Mouse (Mus musculus): ENCODE data around the gene Rplp0. TPM values are rescaled to one million over a fixed set of nuclear protein-coding genes. Genes with fewer than 3 reads are reported as not detected.

Rplp0 gene
- polyA plus RNA-seq, 1 experiment from 2014 or later = 919 TPM

DNA sequence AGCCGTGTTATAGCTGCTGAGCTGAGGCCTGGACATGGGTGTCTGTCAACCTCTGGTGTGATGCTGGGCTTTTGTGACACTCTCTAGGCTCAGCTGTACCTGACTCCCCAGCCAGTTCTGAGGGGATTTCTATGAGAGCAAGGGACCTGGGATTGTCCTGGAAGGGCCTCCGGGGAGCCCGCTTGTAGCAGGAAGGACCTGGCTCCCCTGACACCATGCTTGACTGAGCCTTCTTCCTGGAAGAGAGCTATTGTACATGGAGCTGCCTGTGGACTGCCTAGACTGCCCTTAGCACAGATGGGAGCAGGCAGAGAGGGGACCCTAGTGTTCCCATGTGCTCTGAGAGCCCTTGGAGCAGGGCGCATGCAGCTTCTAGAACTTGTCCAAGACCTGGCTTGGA lies 33.9 kb upstream of the Rplp0 start:
- Histone ChIP-seq H3K36me3 (ENCODE audit: control insufficient read depth, insufficient read depth) (no peaks in the 10 kb centered on the region), H3K4me3 (ENCODE audit: low read depth, low read length) (no peak overlapping the region), H3K27me3 (ENCODE audit: control insufficient read depth, insufficient read depth, low read depth, low read length) (no peaks in the 10 kb centered on the region), H3K9ac (ENCODE audit: low read depth, low read length) (no peak overlapping the region), H3K27ac (ENCODE audit: low read length) (no peak overlapping the region), H3K4me2 (ENCODE audit: low read depth, low read length) (no peak overlapping the region), H3K4me1 (ENCODE audit: control insufficient read depth, low read depth, low read length) (peaks cover 70% of the 10 kb centered on the region), H3K9me3 (replicated peaks; ENCODE audit: control insufficient read depth, low read length) (no peaks in the 10 kb centered on the region)
- 83% methylated on average over 4 of the region's 4 CpGs for WGBS (ENCODE audit: insufficient replicate concordance)
- no peak for ATAC-seq (ENCODE audit: low read depth)

- no peaks in the 10 kb centered on the region for H3K36me3 ChIP-seq (ENCODE audit: control insufficient read depth, insufficient read depth)
- no peak overlapping the region for H3K4me3 ChIP-seq (ENCODE audit: low read depth, low read length)
- H3K9ac ChIP-seq (ENCODE audit: low read depth, low read length) = no peak overlapping the region
- no peak overlapping the region for H3K4me2 ChIP-seq (ENCODE audit: low read depth, low read length)
- no peak overlapping the region for H3K27ac ChIP-seq (ENCODE audit: low read length)
- ATAC-seq (ENCODE audit: low read depth) = no peak
- no peaks in the 10 kb centered on the region for H3K27me3 ChIP-seq (ENCODE audit: control insufficient read depth, insufficient read depth, low read depth, low read length)
- WGBS (ENCODE audit: insufficient replicate concordance) = 72% methylated on average over 9 of the region's 9 CpGs
- peaks cover 70% of the 10 kb centered on the region for H3K4me1 ChIP-seq (ENCODE audit: control insufficient read depth, low read depth, low read length)
- H3K9me3 ChIP-seq (replicated peaks; ENCODE audit: control insufficient read depth, low read length) = no peaks in the 10 kb centered on the region
These were observed 33.3 kb upstream of the Rplp0 start for GRCm38 (mm10) chr5:115525943-115526342.

- no peak for ATAC-seq (ENCODE audit: low read depth)
- Histone ChIP-seq H3K4me3 (ENCODE audit: low read depth, low read length) (no peak overlapping the region), H3K27ac (ENCODE audit: low read length) (no peak overlapping the region), H3K27me3 (ENCODE audit: control insufficient read depth, insufficient read depth, low read depth, low read length) (no peaks in the 10 kb centered on the region), H3K9me3 (replicated peaks; ENCODE audit: control insufficient read depth, low read length) (no peaks in the 10 kb centered on the region), H3K9ac (ENCODE audit: low read depth, low read length) (no peak overlapping the region), H3K4me2 (ENCODE audit: low read depth, low read length) (no peak overlapping the region), H3K4me1 (ENCODE audit: control insufficient read depth, low read depth, low read length) (peaks cover 70% of the 10 kb centered on the region), H3K36me3 (ENCODE audit: control insufficient read depth, insufficient read depth) (no peaks in the 10 kb centered on the region)
- 79% methylated on average over 17 of the region's 17 CpGs for WGBS (ENCODE audit: insufficient replicate concordance)
These were observed 32.6 kb upstream of the Rplp0 start for GRCm38 (mm10) chr5:115526456-115527202.

DNA sequence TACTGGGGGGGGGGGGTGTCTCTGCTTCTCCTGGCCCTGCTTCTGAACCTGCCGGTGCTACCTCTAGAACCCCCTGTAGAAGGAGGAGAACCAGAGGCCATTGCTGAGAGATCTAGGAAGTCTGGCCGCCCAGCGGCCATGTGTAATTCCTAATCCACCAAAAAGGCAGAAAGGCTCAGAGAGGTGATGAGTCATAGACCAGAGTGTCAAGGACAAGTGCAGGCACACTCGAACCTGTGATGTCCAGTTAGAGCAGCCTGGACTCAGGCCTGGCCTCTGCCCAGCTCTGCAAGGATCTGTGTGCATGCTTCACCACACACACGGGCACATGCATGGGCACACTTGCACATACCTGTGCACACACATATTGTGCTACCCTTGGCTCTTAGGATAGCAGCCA lies 31.1 kb upstream of the Rplp0 start:
- Histone ChIP-seq H3K4me2 (ENCODE audit: low read depth, low read length) (no peak overlapping the region), H3K4me1 (ENCODE audit: control insufficient read depth, low read depth, low read length) (peaks cover 71% of the 10 kb centered on the region), H3K9ac (ENCODE audit: low read depth, low read length) (no peak overlapping the region), H3K9me3 (replicated peaks; ENCODE audit: control insufficient read depth, low read length) (no peaks in the 10 kb centered on the region), H3K27me3 (ENCODE audit: control insufficient read depth, insufficient read depth, low read depth, low read length) (no peaks in the 10 kb centered on the region), H3K27ac (ENCODE audit: low read length) (no peak overlapping the region), H3K4me3 (ENCODE audit: low read depth, low read length) (no peak overlapping the region), H3K36me3 (ENCODE audit: control insufficient read depth, insufficient read depth) (no peaks in the 10 kb centered on the region)
- 62% methylated on average over 5 of the region's 5 CpGs for WGBS (ENCODE audit: insufficient replicate concordance)
- ATAC-seq (ENCODE audit: low read depth) = no peak

DNA sequence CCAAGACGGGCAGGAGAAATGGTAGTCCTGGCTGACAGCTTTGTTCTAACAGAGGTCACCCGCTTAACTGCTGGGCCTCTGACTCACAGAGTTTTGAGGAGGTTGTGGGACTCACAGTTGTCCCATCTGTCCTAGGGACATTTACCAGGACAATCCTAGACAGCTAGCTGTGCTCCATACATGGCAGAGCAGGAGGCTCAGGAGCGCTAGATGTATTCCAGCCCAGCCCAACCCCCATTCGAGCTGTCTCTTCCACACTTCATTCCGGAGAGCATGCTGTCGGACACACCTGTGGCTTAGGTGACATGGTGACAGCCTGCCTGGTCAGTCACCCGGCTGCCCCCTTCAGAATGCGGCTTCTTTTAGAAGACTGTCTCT lies 29.9 kb upstream of the Rplp0 start:
- Histone ChIP-seq H3K9ac (ENCODE audit: low read depth, low read length) (no peak overlapping the region), H3K27ac (ENCODE audit: low read length) (peak overlapping the region; percentile 80), H3K27me3 (ENCODE audit: control insufficient read depth, insufficient read depth, low read depth, low read length) (no peaks in the 10 kb centered on the region), H3K36me3 (ENCODE audit: control insufficient read depth, insufficient read depth) (no peaks in the 10 kb centered on the region), H3K9me3 (replicated peaks; ENCODE audit: control insufficient read depth, low read length) (no peaks in the 10 kb centered on the region), H3K4me2 (ENCODE audit: low read depth, low read length) (0 out of 2 replicates have a peak overlapping the region, but pooled peaks have one; percentile 2), H3K4me3 (ENCODE audit: low read depth, low read length) (no peak overlapping the region), H3K4me1 (ENCODE audit: control insufficient read depth, low read depth, low read length) (peaks cover 70% of the 10 kb centered on the region)
- ATAC-seq (ENCODE audit: low read depth) = no peak
- 47% methylated on average over 8 of the region's 8 CpGs for WGBS (ENCODE audit: insufficient replicate concordance)

DNA sequence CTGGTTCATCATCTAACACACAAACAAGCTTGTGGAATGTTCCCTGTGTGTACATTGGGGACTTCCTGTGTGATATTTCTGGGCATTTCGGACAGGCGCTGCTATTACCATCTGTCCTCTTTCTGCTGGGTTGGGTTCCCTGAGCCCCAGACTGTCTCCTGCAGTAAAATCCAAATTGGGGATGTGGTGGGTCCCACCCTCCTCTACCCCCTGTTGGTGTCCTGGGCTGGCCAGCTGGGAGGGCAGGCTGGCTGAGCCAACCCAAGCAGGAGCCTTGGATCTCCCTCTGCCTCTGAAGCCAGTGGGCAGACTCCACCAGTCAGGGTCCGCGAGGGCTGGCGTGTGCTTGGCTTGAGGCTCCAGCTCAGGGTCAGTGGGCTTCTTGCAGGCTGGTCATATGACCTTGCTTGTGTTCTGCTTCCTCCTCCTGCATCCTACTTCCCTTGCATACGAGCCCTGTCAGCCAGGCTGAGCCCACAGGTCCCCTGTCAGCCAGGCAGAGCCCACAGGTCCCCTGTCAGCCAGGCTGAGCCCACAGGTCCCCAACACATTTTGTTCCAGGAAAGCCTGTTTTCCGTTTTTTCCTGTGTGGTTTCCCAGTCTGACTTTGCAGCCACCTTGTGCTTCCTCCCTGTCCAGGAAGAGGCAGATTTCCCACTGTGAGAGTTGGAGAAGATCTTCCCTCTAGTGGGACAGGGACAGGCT lies 29.4 kb upstream of the Rplp0 start:
- WGBS (ENCODE audit: insufficient replicate concordance) = 44% methylated on average over 7 of the region's 7 CpGs
- H3K27ac ChIP-seq (ENCODE audit: low read length) = peak overlapping the region; percentile 80
- H3K9ac ChIP-seq (ENCODE audit: low read depth, low read length) = peak overlapping the region; percentile 1; the same call in 1 of the 2 replicates
- no peaks in the 10 kb centered on the region for H3K27me3 ChIP-seq (ENCODE audit: control insufficient read depth, insufficient read depth, low read depth, low read length)
- no peak for ATAC-seq (ENCODE audit: low read depth)
- H3K4me2 ChIP-seq (ENCODE audit: low read depth, low read length) = peak overlapping the region; percentile 31
- H3K9me3 ChIP-seq (replicated peaks; ENCODE audit: control insufficient read depth, low read length) = no peaks in the 10 kb centered on the region
- no peaks in the 10 kb centered on the region for H3K36me3 ChIP-seq (ENCODE audit: control insufficient read depth, insufficient read depth)
- H3K4me1 ChIP-seq (ENCODE audit: control insufficient read depth, low read depth, low read length) = peaks cover 71% of the 10 kb centered on the region
- H3K4me3 ChIP-seq (ENCODE audit: low read depth, low read length) = no peak overlapping the region

DNA sequence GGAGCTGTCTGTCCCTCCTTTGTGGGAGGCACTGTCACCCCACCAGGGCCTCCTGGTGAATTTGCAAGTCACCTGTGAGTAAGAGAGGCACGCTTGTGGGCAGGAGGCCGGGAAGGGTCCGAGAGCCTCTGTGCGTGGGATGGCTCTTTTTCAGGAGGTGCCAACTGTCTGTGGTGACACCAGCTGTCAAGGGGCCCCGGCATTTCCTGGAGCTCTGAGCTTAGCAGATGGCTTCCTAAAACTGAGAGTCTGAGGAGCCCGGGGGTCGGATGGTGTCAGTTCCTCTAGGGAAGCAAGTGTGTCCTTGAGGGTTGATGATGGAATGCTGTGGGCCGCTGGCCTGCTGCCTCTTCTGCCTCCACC lies 28.8 kb upstream of the Rplp0 start:
- Histone ChIP-seq H3K36me3 (ENCODE audit: control insufficient read depth, insufficient read depth) (no peaks in the 10 kb centered on the region), H3K4me1 (ENCODE audit: control insufficient read depth, low read depth, low read length) (peaks cover 76% of the 10 kb centered on the region), H3K4me3 (ENCODE audit: low read depth, low read length) (no peak overlapping the region), H3K4me2 (ENCODE audit: low read depth, low read length) (peak overlapping the region; percentile 31), H3K9ac (ENCODE audit: low read depth, low read length) (peak overlapping the region; percentile 1; the same call in 1 of the 2 replicates), H3K27me3 (ENCODE audit: control insufficient read depth, insufficient read depth, low read depth, low read length) (no peaks in the 10 kb centered on the region), H3K27ac (ENCODE audit: low read length) (peak overlapping the region; percentile 80), H3K9me3 (replicated peaks; ENCODE audit: control insufficient read depth, low read length) (no peaks in the 10 kb centered on the region)
- no peak for ATAC-seq (ENCODE audit: low read depth)
- 23% methylated on average over 8 of the region's 8 CpGs for WGBS (ENCODE audit: insufficient replicate concordance)

- H3K9ac ChIP-seq (ENCODE audit: low read depth, low read length) = peak overlapping the region; percentile 46
- peaks cover 72% of the 10 kb centered on the region for H3K4me1 ChIP-seq (ENCODE audit: control insufficient read depth, low read depth, low read length)
- H3K9me3 ChIP-seq (replicated peaks; ENCODE audit: control insufficient read depth, low read length) = no peaks in the 10 kb centered on the region
- WGBS (ENCODE audit: insufficient replicate concordance) = 17% methylated on average over 18 of the region's 18 CpGs
- H3K27ac ChIP-seq (ENCODE audit: low read length) = peak overlapping the region; percentile 71
- ATAC-seq (ENCODE audit: low read depth) = peak; percentile 89
- H3K27me3 ChIP-seq (ENCODE audit: control insufficient read depth, insufficient read depth, low read depth, low read length) = no peaks in the 10 kb centered on the region
- peak overlapping the region; percentile 61 for H3K4me2 ChIP-seq (ENCODE audit: low read depth, low read length)
- H3K4me3 ChIP-seq (ENCODE audit: low read depth, low read length) = peak overlapping the region; percentile 36
- no peaks in the 10 kb centered on the region for H3K36me3 ChIP-seq (ENCODE audit: control insufficient read depth, insufficient read depth)
These were observed 27.5 kb upstream of the Rplp0 start for GRCm38 (mm10) chr5:115531671-115532270.

DNA sequence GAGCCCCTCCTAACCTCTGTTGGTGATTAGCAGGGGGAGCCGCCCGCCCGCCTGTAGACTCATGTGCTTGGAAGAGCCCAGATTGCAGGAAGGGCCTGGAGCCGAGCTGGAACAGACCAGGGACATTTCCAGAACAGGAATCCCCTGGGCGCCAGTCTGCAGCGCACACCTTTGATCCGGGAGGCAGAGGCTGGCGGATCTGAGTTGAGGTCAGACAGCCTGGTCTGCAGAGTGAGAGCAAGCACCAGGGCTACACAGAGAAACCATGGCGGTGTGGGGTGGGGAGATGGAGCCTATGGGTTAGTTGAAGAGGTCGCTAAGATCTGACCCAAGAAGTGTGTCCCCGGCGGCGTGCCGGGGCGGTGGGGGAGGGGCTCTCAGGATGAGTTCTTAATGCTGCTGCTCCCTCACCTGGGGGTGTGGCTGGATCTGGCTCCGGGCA lies 25.0 kb upstream of the Rplp0 start:
- Histone ChIP-seq H3K9me3 (replicated peaks; ENCODE audit: control insufficient read depth, low read length) (no peaks in the 10 kb centered on the region), H3K27ac (ENCODE audit: low read length) (peak overlapping the region; percentile 65; the same call in 1 of the 2 replicates)
- 17% methylated on average over 16 of the region's 16 CpGs for WGBS (ENCODE audit: insufficient replicate concordance)

More for the DNA sequence above, 25.0 kb upstream of the Rplp0 start:
- ATAC-seq (ENCODE audit: low read depth) = no peak
- peak overlapping the region; percentile 3; the same call in 1 of the 2 replicates for H3K9ac ChIP-seq (ENCODE audit: low read depth, low read length)
- H3K36me3 ChIP-seq (ENCODE audit: control insufficient read depth, insufficient read depth) = no peaks in the 10 kb centered on the region
- H3K27me3 ChIP-seq (ENCODE audit: control insufficient read depth, insufficient read depth, low read depth, low read length) = no peaks in the 10 kb centered on the region
- peaks cover 78% of the 10 kb centered on the region for H3K4me1 ChIP-seq (ENCODE audit: control insufficient read depth, low read depth, low read length)
- peak overlapping the region; percentile 30; the same call in 1 of the 2 replicates for H3K4me2 ChIP-seq (ENCODE audit: low read depth, low read length)
- peak overlapping the region; percentile 16; the same call in 1 of the 2 replicates for H3K4me3 ChIP-seq (ENCODE audit: low read depth, low read length)

Measured in liver, embryonic 16.5 days (tissue).